Mouse (Mus musculus) cortical plate, adult 2 months (tissue): Measurements from ENCODE around the gene Gna11. TPM values are rescaled to one million over a fixed set of nuclear protein-coding genes. Genes with fewer than 3 reads are reported as not detected.
A peak's percentile ranks its signal among the peaks of the same experiment; 100 is the strongest.

ENCODE experiments used
- H3K27ac ChIP-seq: fragments of 200-500 bp; 2 replicates; pipeline ENCODE4 v1.5.1; 2012; ENCODE audit warnings: low read length, control low read depth, inconsistent platforms; ENCODE audit not compliant: insufficient read depth
- H3K4me1 ChIP-seq: fragments of 200-500 bp; 2 replicates; pipeline ENCODE4 v1.6.1; 2011; ENCODE audit warnings: low read length; ENCODE audit not compliant: control insufficient read depth, insufficient read depth
- H3K4me3 ChIP-seq: fragments of 200-500 bp; 2 replicates; pipeline ENCODE4 v1.5.1; 2011; ENCODE audit warnings: mild to moderate bottlenecking, low read length, control low read depth; ENCODE audit not compliant: insufficient read depth
- CTCF ChIP-seq: fragments of 200-500 bp; IDR thresholded peaks from 2 replicates; pipeline ENCODE4 v1.5.1; 2011; ENCODE audit warnings: mild to moderate bottlenecking, control low read depth, low read length; ENCODE audit not compliant: insufficient read depth; ENCODE audit errors: extremely low read depth
- POLR2A ChIP-seq: fragments of 200-500 bp; IDR thresholded peaks from 2 replicates; pipeline ENCODE4 v1.6.1; 2011; ENCODE audit warnings: mild to moderate bottlenecking, low read length, control low read depth; ENCODE audit not compliant: insufficient read depth; ENCODE audit errors: extremely low read depth
- polyA plus RNA-seq: library from polyadenylated mRNA; depleted of rRNA; stranded (reverse); fragments of >200 nt; gene quantifications from 2 replicates; pipeline ENCODE4 v1.2.3, GENCODE M21; 2012; rRNA removed

Gna11 gene
- polyA plus RNA-seq, 1 experiment = 147 TPM

DNA sequence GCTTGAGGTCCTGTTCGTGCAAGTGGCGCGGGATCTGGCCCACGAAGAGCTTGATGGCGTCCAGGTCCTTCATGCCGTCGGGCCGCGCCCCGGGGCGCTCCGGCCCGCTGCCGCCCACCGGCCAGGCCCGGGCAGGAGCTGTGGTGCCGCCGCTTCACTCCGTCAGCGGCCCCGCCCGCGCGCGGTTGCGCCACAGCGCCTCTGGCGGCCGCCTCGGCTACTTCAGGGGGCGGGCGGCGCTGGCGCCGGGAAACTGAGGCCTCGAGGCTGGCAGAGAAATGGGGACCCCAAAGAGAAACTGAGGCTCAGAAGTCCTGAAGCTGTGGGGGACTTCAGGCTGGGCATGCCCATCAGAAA lies 62.5 kb downstream of the Gna11 start, which contains the start of gene Celf5:
Gene Celf5 (minus strand): TSS at position 177 of the 357 bp plus-strand sequence.
- peak within 1 kb of the TSS; percentile 93 for H3K27ac ChIP-seq
- H3K4me3 ChIP-seq = peak within 1 kb of the TSS; percentile 99
- TF ChIP-seq POLR2A (peak; percentile 30; the same call in 1 of the 2 replicates), CTCF (peak; percentile 37; the same call in 1 of the 2 replicates)
- peaks cover 7% of the 10 kb centered on the region; the same call in 1 of the 2 replicates for H3K4me1 ChIP-seq

- Histone ChIP-seq H3K27ac (peak overlapping the region; percentile 93), H3K4me1 (peaks cover 7% of the 10 kb centered on the region; the same call in 1 of the 2 replicates), H3K4me3 (peak overlapping the region; percentile 99)
- no peak for TF ChIP-seq CTCF
- no peak for TF ChIP-seq POLR2A
Observed at GRCm38 (mm10) chr10:81481605-81482532, 63.1 kb downstream of the Gna11 start.

Other genes with a start within 250 kb of the Gna11 start
- gene Cactin, start 224.1 kb downstream of the Gna11 start, polyA plus RNA-seq = 32.2 and 33.0 TPM in 2 replicates
- 2.7 and 2.9 TPM in 2 replicates for gene Tbxa2r, start 216.5 kb downstream of the Gna11 start, polyA plus RNA-seq
- gene Gipc3, start 201.9 kb downstream of the Gna11 start, polyA plus RNA-seq = 1.2 and 1.4 TPM in 2 replicates
- gene Hmg20b, start 194.7 kb downstream of the Gna11 start, polyA plus RNA-seq = 34.4 and 36.3 TPM in 2 replicates
- 30.1 and 30.8 TPM in 2 replicates for gene Mfsd12, start 187.7 kb downstream of the Gna11 start, polyA plus RNA-seq
- 0.45 and 0.52 TPM in 2 replicates for gene 4930404N11Rik, start 179.4 kb downstream of the Gna11 start, polyA plus RNA-seq
- 75.5 and 76.0 TPM in 2 replicates for gene Fzr1, start 166.7 kb downstream of the Gna11 start, polyA plus RNA-seq
- 106 and 108 TPM in 2 replicates for gene Dohh, start 160.8 kb downstream of the Gna11 start, polyA plus RNA-seq
- gene Gm48551, start 160.7 kb downstream of the Gna11 start, polyA plus RNA-seq = 5.8 and 5.9 TPM in 2 replicates
- 6.8 and 7.8 TPM in 2 replicates for gene Gm48552, start 156.2 kb downstream of the Gna11 start, polyA plus RNA-seq
- 2.5 and 3.0 TPM in 2 replicates for gene Smim24, start 152.1 kb downstream of the Gna11 start, polyA plus RNA-seq
- gene Nfic, start 89.6 kb downstream of the Gna11 start, polyA plus RNA-seq = 52.2 and 54.5 TPM in 2 replicates
- 307 and 309 TPM in 2 replicates for gene Celf5, start 62.5 kb downstream of the Gna11 start, polyA plus RNA-seq
- gene Ncln, start 48.8 kb downstream of the Gna11 start, polyA plus RNA-seq = 124 and 129 TPM in 2 replicates
- gene S1pr4, start 45.1 kb downstream of the Gna11 start, polyA plus RNA-seq = 0.87 and 1.1 TPM in 2 replicates
- 3.4 and 3.9 TPM in 2 replicates for gene Gna15, start 21.0 kb downstream of the Gna11 start, polyA plus RNA-seq
- 897 and 916 TPM in 2 replicates for gene Aes, start 14.3 kb upstream of the Gna11 start, polyA plus RNA-seq
- gene Tle2, start 29.4 kb upstream of the Gna11 start, polyA plus RNA-seq = 97.8 and 112 TPM in 2 replicates
- 21.2 and 25.3 TPM in 2 replicates for gene Tle6, start 55.9 kb upstream of the Gna11 start, polyA plus RNA-seq
- gene BC025920, start 61.1 kb upstream of the Gna11 start, polyA plus RNA-seq = 3.7 and 4.2 TPM in 2 replicates
- gene Sirt6, start 82.6 kb upstream of the Gna11 start, polyA plus RNA-seq = 31.2 and 33.3 TPM in 2 replicates
- 143 and 144 TPM in 2 replicates for gene Ankrd24, start 83.3 kb upstream of the Gna11 start, polyA plus RNA-seq
- gene Gm10778, start 103.9 kb upstream of the Gna11 start, polyA plus RNA-seq = 3.1 and 3.3 TPM in 2 replicates
- gene Zfp433, start 159.6 kb upstream of the Gna11 start, polyA plus RNA-seq = 5.0 and 7.1 TPM in 2 replicates
- 6.2 and 6.9 TPM in 2 replicates for gene Gm3055, start 226.0 kb upstream of the Gna11 start, polyA plus RNA-seq